Mouse (Mus musculus) E14TG2a.4 (cell line): ENCODE measurements around the gene Zfp26.

Source experiments
- H3K27me3 ChIP-seq: 2 replicates; pipeline ENCODE4 v1.6.1; 2014; ENCODE audit warnings: low read length, control low read depth; ENCODE audit not compliant: insufficient read depth
- H3K36me3 ChIP-seq: 2 replicates; pipeline ENCODE4 v1.6.1; 2014; ENCODE audit warnings: low read length, control low read depth; ENCODE audit not compliant: insufficient read depth
- H3K4me1 ChIP-seq: replicated peaks from 2 replicates; pipeline ENCODE4 v1.6.1; 2014; ENCODE audit warnings: low read depth, low read length, control low read depth
- H3K4me3 ChIP-seq: replicated peaks from 2 replicates; pipeline ENCODE4 v1.5.1; 2014; ENCODE audit warnings: mild to moderate bottlenecking, low read length
- H3K9me3 ChIP-seq: 2 replicates; pipeline ENCODE4 v1.6.1; 2014; ENCODE audit warnings: low read length, control low read depth
- CTCF ChIP-seq: conservative IDR thresholded peaks from 2 replicates; pipeline ENCODE4 v1.5.1; 2014; ENCODE audit warnings: low read length
- NANOG ChIP-seq: IDR thresholded peaks from 2 replicates; pipeline ENCODE4 v1.6.1; 2014; ENCODE audit warnings: borderline replicate concordance, low read length, mixed read lengths
- POU5F1 ChIP-seq: IDR thresholded peaks from 2 replicates; pipeline ENCODE4 v1.6.1; 2014; ENCODE audit warnings: low read length, borderline replicate concordance

Gene Zfp26

DNA sequence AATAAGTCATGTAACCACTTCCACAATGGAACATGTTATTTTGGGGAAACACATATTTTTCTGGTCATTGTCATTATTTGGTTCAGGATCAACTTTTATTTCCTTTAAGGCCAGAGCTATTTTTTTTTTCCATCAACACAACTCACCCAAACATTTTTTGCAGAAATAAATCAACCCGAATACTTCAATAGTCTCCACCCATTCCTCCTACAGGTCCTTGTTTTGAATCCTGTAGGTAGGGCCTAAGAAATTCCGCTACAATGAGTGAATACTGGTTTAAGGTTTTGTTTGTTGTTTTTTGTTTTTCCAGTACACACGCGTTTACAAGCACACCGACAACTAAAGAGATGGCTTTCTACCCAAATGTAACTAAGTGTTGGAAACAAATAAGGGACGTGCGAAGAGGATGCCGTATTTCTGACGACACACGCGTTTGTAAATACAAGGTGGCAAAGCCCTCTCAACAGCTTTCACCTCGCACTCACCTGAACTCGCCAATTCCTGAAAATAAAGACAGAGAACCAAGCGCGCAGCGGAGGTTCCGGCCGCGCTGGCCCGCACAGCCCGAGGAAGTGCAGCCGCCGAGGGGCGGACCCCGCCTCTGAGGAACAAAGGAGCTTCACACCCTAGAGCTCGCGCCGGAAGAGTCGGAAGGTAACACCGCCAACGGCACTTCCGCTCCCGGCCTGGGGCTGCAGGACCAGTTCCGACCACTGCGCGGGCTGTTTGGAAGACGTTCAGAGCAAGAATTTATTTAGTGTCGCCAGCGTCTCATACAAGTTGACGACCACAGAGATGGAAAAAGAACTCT, 75.2 kb downstream of the Zfp26 start, which contains the start of gene Zfp560:
Gene Zfp560, minus strand, starts transcription at position 646 of the 811 bp plus-strand sequence.
- Histone ChIP-seq H3K4me3 (peak within 1 kb of the TSS; percentile 81), H3K36me3 (no peaks in the 10 kb centered on the region), H3K9me3 (peaks cover 45% of the 10 kb centered on the region), H3K27me3 (no peaks in the 10 kb centered on the region), H3K4me1 (no peaks in the 10 kb centered on the region; the same call in 1 of the 2 replicates)
- TF ChIP-seq POU5F1 (no peak), CTCF (peak; percentile 35), NANOG (no peak)

DNA sequence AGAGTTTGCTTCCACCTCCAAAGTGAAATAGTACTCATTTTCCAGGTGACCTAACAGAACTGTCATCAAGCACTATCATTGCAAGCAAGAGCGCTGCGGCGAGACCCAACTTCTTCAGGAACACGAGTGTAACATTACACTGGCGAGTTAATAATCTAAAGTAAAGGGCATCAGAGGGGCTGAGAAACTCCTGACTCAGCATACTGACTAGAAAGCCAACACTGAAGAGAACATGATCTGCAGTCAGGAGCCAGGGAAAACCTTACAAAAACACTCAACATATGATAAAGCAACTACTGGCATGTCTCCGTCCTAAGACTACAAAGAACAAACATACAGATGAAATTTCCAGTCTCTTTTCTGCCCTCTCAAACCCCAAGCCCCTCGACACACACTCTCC, 76.3 kb downstream of the Zfp26 start:
- H3K9me3 ChIP-seq, result peaks cover 41% of the 10 kb centered on the region
- H3K36me3 ChIP-seq, result no peaks in the 10 kb centered on the region
- H3K27me3 ChIP-seq, result no peaks in the 10 kb centered on the region
- TF ChIP-seq NANOG (no peak), CTCF (no peak), POU5F1 (no peak)
- no peak overlapping the region for H3K4me3 ChIP-seq
- H3K4me1 ChIP-seq, result no peaks in the 10 kb centered on the region; the same call in 1 of the 2 replicates
